Mouse (Mus musculus) embryonic facial prominence, embryonic 15.5 days (tissue): ENCODE data around the gene Slc19a2. TPM values are rescaled to one million over a fixed set of nuclear protein-coding genes. Genes with fewer than 3 reads are reported as not detected.

Experiments
- ATAC-seq: fragments of 200-750 bp; cut with Nextera tagmentation; 2 replicates; pipeline ENCODE4 v1.8.0; 2017; ENCODE audit warnings: low read depth, moderate TSS enrichment; ENCODE audit not compliant: insufficient number of reproducible peaks, low FRiP score, low TSS enrichment
- H3K27ac ChIP-seq: fragments of 300-500 bp; sonication (generic); replicated peaks from 2 replicates; pipeline ENCODE4 v1.5.1; 2015; ENCODE audit warnings: mild to moderate bottlenecking, inconsistent platforms
- H3K27me3 ChIP-seq: fragments of 300-500 bp; sonication (generic); 2 replicates; pipeline ENCODE4 v1.6.1; 2015; ENCODE audit warnings: inconsistent platforms
- H3K36me3 ChIP-seq: fragments of 300-500 bp; sonication (generic); 2 replicates; pipeline ENCODE4 v1.6.1; 2015; ENCODE audit warnings: mild to moderate bottlenecking, inconsistent platforms
- H3K4me1 ChIP-seq: fragments of 300-500 bp; sonication (generic); 2 replicates; pipeline ENCODE4 v1.6.1; 2015; ENCODE audit warnings: inconsistent platforms
- H3K4me2 ChIP-seq: fragments of 300-500 bp; sonication (generic); replicated peaks from 2 replicates; pipeline ENCODE4 v1.6.1; 2015; ENCODE audit warnings: mild to moderate bottlenecking, inconsistent platforms
- H3K4me3 ChIP-seq: fragments of 300-500 bp; sonication (generic); replicated peaks from 2 replicates; pipeline ENCODE4 v1.5.1; 2015; ENCODE audit warnings: mild to moderate bottlenecking, inconsistent platforms
- H3K9ac ChIP-seq: fragments of 300-500 bp; sonication (generic); 2 replicates; pipeline ENCODE4 v1.6.1; 2015; ENCODE audit warnings: inconsistent platforms
- H3K9me3 ChIP-seq: fragments of 300-500 bp; sonication (generic); replicated peaks from 2 replicates; pipeline ENCODE4 v1.6.1; 2016; ENCODE audit warnings: inconsistent platforms
- WGBS: fragments of 180-500 bp; shearing (Covaris S2); methylation state at CpG from one replicate; pipeline ENCODE4 v1.1.7; 2015; 5-methylcytosine and 5-hydroxymethylcytosine counted together
- polyA plus RNA-seq: library from polyadenylated mRNA; unstranded; fragments of >200 nt; fragmentation: Nextera tagmentation; extraction: Ambion mirVana; gene quantifications from 2 replicates; pipeline ENCODE4 v1.2.1, GENCODE M21; 2015

The Slc19a2 gene
- polyA plus RNA-seq, 1 experiment from 2014 or later: 11.1 TPM

- Histone ChIP-seq H3K9me3 (no peaks in the 10 kb centered on the region), H3K9ac (no peak overlapping the region), H3K4me3 (no peak overlapping the region), H3K27ac (no peak overlapping the region), H3K4me2 (no peak overlapping the region), H3K4me1 (peaks cover 8% of the 10 kb centered on the region; the same call in 1 of the 2 replicates), H3K27me3 (no peaks in the 10 kb centered on the region), H3K36me3 (peaks cover 8% of the 10 kb centered on the region)
- ATAC-seq: no peak
- 67% methylated on average over 5 of the region's 5 CpGs for WGBS
Measured at GRCm38 (mm10) chr1:164252551-164252950, 3.7 kb downstream of the Slc19a2 start.

- no peaks in the 10 kb centered on the region for H3K27me3 ChIP-seq
- no peak overlapping the region for H3K9ac ChIP-seq
- peaks cover 8% of the 10 kb centered on the region for H3K36me3 ChIP-seq
- no peak overlapping the region for H3K27ac ChIP-seq
- no peak for ATAC-seq
- no peak overlapping the region for H3K4me3 ChIP-seq
- H3K4me2 ChIP-seq: no peak overlapping the region
- no peaks in the 10 kb centered on the region for H3K9me3 ChIP-seq
- WGBS: 76% methylated on average over 3 of the region's 3 CpGs
- peaks cover 4% of the 10 kb centered on the region; the same call in 1 of the 2 replicates for H3K4me1 ChIP-seq
Measured at GRCm38 (mm10) chr1:164254836-164255235, 6.0 kb downstream of the Slc19a2 start.

GRCm38 (mm10) chr1:164260171-164261028, 11.6 kb downstream of the Slc19a2 start:
- H3K4me1 ChIP-seq: no peaks in the 10 kb centered on the region
- H3K9me3 ChIP-seq: no peaks in the 10 kb centered on the region
- WGBS: 72% methylated on average over 16 of the region's 16 CpGs
- no peak overlapping the region for H3K4me3 ChIP-seq
- ATAC-seq: no peak
- peaks cover 20% of the 10 kb centered on the region for H3K36me3 ChIP-seq
- H3K27ac ChIP-seq: no peak overlapping the region
- H3K4me2 ChIP-seq: no peak overlapping the region
- no peak overlapping the region for H3K9ac ChIP-seq
- H3K27me3 ChIP-seq: no peaks in the 10 kb centered on the region

GRCm38 (mm10) chr1:164261553-164261952, 12.7 kb downstream of the Slc19a2 start:
- peaks cover 20% of the 10 kb centered on the region for H3K36me3 ChIP-seq
- no peak for ATAC-seq
- no peaks in the 10 kb centered on the region for H3K4me1 ChIP-seq
- H3K9me3 ChIP-seq: no peaks in the 10 kb centered on the region
- no peak overlapping the region for H3K27ac ChIP-seq
- WGBS: 65% methylated on average over 7 of the region's 7 CpGs
- no peaks in the 10 kb centered on the region for H3K27me3 ChIP-seq
- no peak overlapping the region for H3K9ac ChIP-seq
- no peak overlapping the region for H3K4me3 ChIP-seq
- no peak overlapping the region for H3K4me2 ChIP-seq

GRCm38 (mm10) chr1:164270941-164271340, 22.1 kb downstream of the Slc19a2 start:
- Histone ChIP-seq H3K36me3 (no peaks in the 10 kb centered on the region), H3K27ac (no peak overlapping the region), H3K4me2 (no peak overlapping the region), H3K9me3 (no peaks in the 10 kb centered on the region), H3K27me3 (no peaks in the 10 kb centered on the region), H3K4me3 (no peak overlapping the region), H3K4me1 (peaks cover 7% of the 10 kb centered on the region; the same call in 1 of the 2 replicates), H3K9ac (no peak overlapping the region)
- no peak for ATAC-seq
- WGBS: 72% methylated on average over 7 of the region's 7 CpGs

- no peak for ATAC-seq
- 13% methylated on average over 6 of the region's 6 CpGs for WGBS
- no peak overlapping the region for H3K27ac ChIP-seq
- H3K36me3 ChIP-seq: no peaks in the 10 kb centered on the region
- no peak overlapping the region for H3K4me2 ChIP-seq
- peaks cover 7% of the 10 kb centered on the region; the same call in 1 of the 2 replicates for H3K4me1 ChIP-seq
- no peaks in the 10 kb centered on the region for H3K27me3 ChIP-seq
- no peak overlapping the region for H3K9ac ChIP-seq
- H3K9me3 ChIP-seq: no peaks in the 10 kb centered on the region
- H3K4me3 ChIP-seq: no peak overlapping the region
Measured at GRCm38 (mm10) chr1:164273659-164274058, 24.8 kb downstream of the Slc19a2 start.

- Histone ChIP-seq H3K9ac (peak within 1 kb of the TSS; percentile 37), H3K4me3 (peak within 1 kb of the TSS; percentile 60), H3K27me3 (no peaks in the 10 kb centered on the region), H3K27ac (peak within 1 kb of the TSS; percentile 44; the same call in 1 of the 2 replicates), H3K4me1 (peaks cover 7% of the 10 kb centered on the region; the same call in 1 of the 2 replicates), H3K36me3 (no peaks in the 10 kb centered on the region), H3K4me2 (peak within 1 kb of the TSS; percentile 88), H3K9me3 (no peaks in the 10 kb centered on the region)
- peak; percentile 93 for ATAC-seq
- WGBS: 0% methylated on average over 31 of the region's 31 CpGs
Measured at GRCm38 (mm10) chr1:164275455-164275954, 26.7 kb downstream of the Slc19a2 start, which contains the start of gene Ccdc181. Gene Ccdc181 (plus strand): TSS chr1:164275585.

GRCm38 (mm10) chr1:164276552-164276951, 27.7 kb downstream of the Slc19a2 start:
- ATAC-seq: no peak
- peaks cover 7% of the 10 kb centered on the region; the same call in 1 of the 2 replicates for H3K4me1 ChIP-seq
- H3K27ac ChIP-seq: no peak overlapping the region
- WGBS: 78% methylated on average over 3 of the region's 3 CpGs
- H3K9ac ChIP-seq: no peak overlapping the region
- no peak overlapping the region for H3K4me3 ChIP-seq
- no peaks in the 10 kb centered on the region for H3K27me3 ChIP-seq
- H3K36me3 ChIP-seq: no peaks in the 10 kb centered on the region
- no peaks in the 10 kb centered on the region for H3K9me3 ChIP-seq
- no peak overlapping the region for H3K4me2 ChIP-seq

GRCm38 (mm10) chr1:164279332-164279731, 30.5 kb downstream of the Slc19a2 start:
- Histone ChIP-seq H3K4me3 (no peak overlapping the region), H3K27me3 (no peaks in the 10 kb centered on the region), H3K9me3 (no peaks in the 10 kb centered on the region), H3K27ac (no peak overlapping the region), H3K9ac (no peak overlapping the region), H3K4me1 (peaks cover 7% of the 10 kb centered on the region; the same call in 1 of the 2 replicates), H3K4me2 (no peak overlapping the region), H3K36me3 (no peaks in the 10 kb centered on the region)
- 56% methylated on average over 4 of the region's 4 CpGs for WGBS
- ATAC-seq: no peak

- Histone ChIP-seq H3K9ac (no peak overlapping the region), H3K4me2 (no peak overlapping the region), H3K27ac (no peak overlapping the region), H3K9me3 (no peaks in the 10 kb centered on the region), H3K36me3 (no peaks in the 10 kb centered on the region), H3K4me1 (no peaks in the 10 kb centered on the region), H3K27me3 (no peaks in the 10 kb centered on the region), H3K4me3 (no peak overlapping the region)
- ATAC-seq: no peak
- WGBS: 90% methylated on average over 3 of the region's 3 CpGs
Measured at GRCm38 (mm10) chr1:164284007-164284406, 35.2 kb downstream of the Slc19a2 start.

GRCm38 (mm10) chr1:164287406-164287805, 38.6 kb downstream of the Slc19a2 start:
- H3K9me3 ChIP-seq: no peaks in the 10 kb centered on the region
- no peak overlapping the region for H3K4me3 ChIP-seq
- ATAC-seq: no peak
- 55% methylated on average over 15 of the region's 15 CpGs for WGBS
- no peak overlapping the region for H3K4me2 ChIP-seq
- no peak overlapping the region for H3K27ac ChIP-seq
- H3K9ac ChIP-seq: no peak overlapping the region
- H3K27me3 ChIP-seq: no peaks in the 10 kb centered on the region
- H3K36me3 ChIP-seq: peaks cover 16% of the 10 kb centered on the region; the same call in 1 of the 2 replicates
- no peaks in the 10 kb centered on the region for H3K4me1 ChIP-seq
